Mouse (Mus musculus): ENCODE results near the gene Them4. TPM values are rescaled to one million over a fixed set of nuclear protein-coding genes. Genes with fewer than 3 reads are reported as not detected.

Gene Them4
- 26.5 TPM for polyA plus RNA-seq (2014; fragmentation: Illumina TruSeq; extraction: RNeasy Lipid Tissue Mini Kit (QIAGEN cat#74804); ENCODE audit: low read depth, low replicate concordance)

DNA sequence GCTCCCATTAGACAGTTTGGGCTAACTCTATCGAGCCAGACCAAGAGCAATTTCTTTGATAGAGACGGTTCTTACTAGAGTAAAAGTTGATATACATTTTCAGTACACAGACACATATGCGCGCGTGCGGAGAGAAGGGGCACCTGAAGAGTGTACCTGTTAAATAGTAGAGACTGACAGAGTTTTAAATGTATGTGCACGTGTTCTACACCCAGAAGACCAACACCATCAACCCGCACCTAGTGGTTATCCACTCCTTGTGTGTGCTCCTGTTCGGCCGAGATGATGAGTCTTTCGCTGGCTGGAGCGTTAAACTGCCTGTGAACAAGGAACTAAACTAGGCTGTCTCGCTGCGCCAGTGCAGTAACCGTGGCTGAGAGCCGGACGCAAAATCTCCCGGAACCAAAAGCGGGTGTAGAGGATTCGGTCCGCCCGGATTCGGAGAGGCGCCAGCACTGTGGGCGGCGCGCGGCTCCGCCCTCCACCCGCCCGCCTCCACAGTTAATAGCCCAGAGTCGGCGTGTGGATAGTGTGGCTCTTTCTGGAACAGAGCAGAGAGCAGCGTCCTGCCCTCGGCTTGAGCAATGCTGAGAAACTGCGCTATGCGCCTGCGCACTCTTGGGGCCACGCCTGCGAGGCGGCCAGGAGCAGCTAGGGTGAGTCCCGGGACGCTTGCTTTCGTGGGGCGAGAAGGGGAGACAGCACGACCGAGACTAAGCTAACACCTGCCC lies at the start of gene Them4:
Gene Them4, plus strand, starts transcription at position 457 of the 731 bp plus-strand sequence.

DNA sequence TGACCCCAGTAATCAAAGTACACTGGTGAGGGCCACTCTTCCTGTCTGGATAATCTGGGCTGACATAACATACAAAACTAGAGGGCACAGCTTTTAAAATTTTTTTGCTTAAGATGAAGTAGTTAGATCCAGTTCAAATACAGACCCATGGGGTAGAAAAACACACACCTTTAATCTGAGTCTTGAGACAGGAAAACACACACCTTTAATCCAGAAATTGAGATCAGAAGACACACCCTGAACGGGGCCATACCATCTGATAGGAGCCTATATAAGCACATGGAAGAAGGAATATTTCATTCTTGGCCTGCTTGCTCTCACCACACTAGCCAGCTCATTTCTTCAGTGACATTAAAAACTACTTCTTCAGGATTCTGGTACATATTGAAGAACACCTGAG lies 46.2 kb upstream of the Them4 start, which contains the start of gene Gm4778:
Gene Gm4778, plus strand, starts transcription at position 301 of the 400 bp plus-strand sequence.

DNA sequence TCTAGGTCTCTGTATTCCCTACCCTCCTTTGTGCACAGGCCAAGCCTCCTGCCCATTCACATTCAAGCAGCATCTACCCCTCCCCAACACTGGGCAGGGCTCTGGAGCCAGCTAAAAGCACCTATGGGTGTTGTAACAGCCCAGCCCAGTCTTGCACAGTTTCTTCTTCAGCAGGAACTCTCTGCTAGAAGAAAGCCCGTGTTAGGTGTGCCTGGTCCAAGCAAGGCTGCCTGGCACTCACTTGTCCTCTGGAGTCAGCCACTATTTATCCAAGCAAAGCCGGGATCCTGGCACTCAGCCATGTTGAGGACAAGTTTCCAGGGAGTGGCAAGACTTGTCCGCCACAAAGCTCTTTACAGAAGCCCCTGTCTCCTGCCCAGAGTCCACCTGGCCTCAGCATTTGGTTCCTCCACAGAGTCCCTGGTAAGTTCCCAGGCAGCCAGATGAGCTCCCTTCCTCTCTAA lies 32.1 kb downstream of the Them4 start, which contains the start of gene Them5:
Gene Them5, plus strand, starts transcription at position 141 of the 464 bp plus-strand sequence.

GRCm38 (mm10) chr3:94362138-94362537 lies 52.2 kb downstream of the Them4 start, which contains the start of gene C2cd4d:
Gene C2cd4d, plus strand, starts transcription at chr3:94362438.

GRCm38 (mm10) chr3:94372641-94373040 lies 62.8 kb downstream of the Them4 start, which contains the start of gene Rorc:
Gene Rorc, plus strand, starts transcription at chr3:94372794.

Other genes starting within 250 kb of the Them4 start
- not detected for gene Gm10697, start 237.4 kb upstream of the Them4 start, polyA plus RNA-seq (2014; fragmentation: Illumina TruSeq; extraction: RNeasy Lipid Tissue Mini Kit (QIAGEN cat#74804); ENCODE audit: low read depth, low replicate concordance)
- not detected for gene Gm10696, start 131.9 kb upstream of the Them4 start, polyA plus RNA-seq (2014; fragmentation: Illumina TruSeq; extraction: RNeasy Lipid Tissue Mini Kit (QIAGEN cat#74804); ENCODE audit: low read depth, low replicate concordance)
- not detected for gene Gm5286, start 113.4 kb upstream of the Them4 start, polyA plus RNA-seq (2014; fragmentation: Illumina TruSeq; extraction: RNeasy Lipid Tissue Mini Kit (QIAGEN cat#74804); ENCODE audit: low read depth, low replicate concordance)
- gene Gm4778, start 46.1 kb upstream of the Them4 start, polyA plus RNA-seq (2014; fragmentation: Illumina TruSeq; extraction: RNeasy Lipid Tissue Mini Kit (QIAGEN cat#74804); ENCODE audit: low read depth, low replicate concordance) = not detected
- gene Them5, start 32.0 kb downstream of the Them4 start, polyA plus RNA-seq (2014; fragmentation: Illumina TruSeq; extraction: RNeasy Lipid Tissue Mini Kit (QIAGEN cat#74804); ENCODE audit: low read depth, low replicate concordance) = not detected
- not detected for gene C2cd4d, start 52.3 kb downstream of the Them4 start, polyA plus RNA-seq (2014; fragmentation: Illumina TruSeq; extraction: RNeasy Lipid Tissue Mini Kit (QIAGEN cat#74804); ENCODE audit: low read depth, low replicate concordance)
- gene Rorc, start 62.7 kb downstream of the Them4 start, polyA plus RNA-seq (2014; fragmentation: Illumina TruSeq; extraction: RNeasy Lipid Tissue Mini Kit (QIAGEN cat#74804); ENCODE audit: low read depth, low replicate concordance) = 11.3 TPM
- gene Lingo4, start 88.4 kb downstream of the Them4 start, polyA plus RNA-seq (2014; fragmentation: Illumina TruSeq; extraction: RNeasy Lipid Tissue Mini Kit (QIAGEN cat#74804); ENCODE audit: low read depth, low replicate concordance) = 0.35 TPM
- gene Tdrkh, start 103.2 kb downstream of the Them4 start, polyA plus RNA-seq (2014; fragmentation: Illumina TruSeq; extraction: RNeasy Lipid Tissue Mini Kit (QIAGEN cat#74804); ENCODE audit: low read depth, low replicate concordance) = 20.9 TPM
- 56.4 TPM for gene Mrpl9, start 133.2 kb downstream of the Them4 start, polyA plus RNA-seq (2014; fragmentation: Illumina TruSeq; extraction: RNeasy Lipid Tissue Mini Kit (QIAGEN cat#74804); ENCODE audit: low read depth, low replicate concordance)
- gene Oaz3, start 133.8 kb downstream of the Them4 start, polyA plus RNA-seq (2014; fragmentation: Illumina TruSeq; extraction: RNeasy Lipid Tissue Mini Kit (QIAGEN cat#74804); ENCODE audit: low read depth, low replicate concordance) = not detected
- gene Celf3, start 168.2 kb downstream of the Them4 start, polyA plus RNA-seq (2014; fragmentation: Illumina TruSeq; extraction: RNeasy Lipid Tissue Mini Kit (QIAGEN cat#74804); ENCODE audit: low read depth, low replicate concordance) = 2.1 TPM
- 3.1 TPM for gene Riiad1, start 170.3 kb downstream of the Them4 start, polyA plus RNA-seq (2014; fragmentation: Illumina TruSeq; extraction: RNeasy Lipid Tissue Mini Kit (QIAGEN cat#74804); ENCODE audit: low read depth, low replicate concordance)